8 mouse cellular contexts compared by ENCODE assay signal in the genomic region with DNA sequence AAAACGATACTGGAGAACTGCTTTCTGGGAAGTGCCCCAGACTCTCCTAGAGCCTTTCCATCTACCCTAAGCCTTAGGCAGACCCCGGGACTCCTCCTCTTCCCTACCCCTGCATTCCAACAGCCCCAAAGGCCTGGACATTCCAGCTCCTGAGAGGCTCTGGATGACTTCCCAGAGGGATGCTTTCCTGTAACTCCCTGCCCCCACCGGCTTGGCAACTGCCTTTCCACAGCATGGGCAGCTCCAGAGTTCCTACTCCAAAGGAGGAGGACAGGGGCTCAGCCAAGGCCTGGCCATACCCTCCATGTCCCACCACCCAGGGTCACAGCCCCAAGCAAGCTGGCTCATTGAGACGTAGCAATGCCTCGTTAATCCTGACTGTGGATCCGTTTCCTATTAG. TPM values are rescaled to one million over a fixed set of nuclear protein-coding genes. Genes with fewer than 3 reads are reported as not detected.
DNase-seq lines count a peak whose midpoint lies in the region; ATAC-seq lines count a peak whose summit lies in the region.

No protein-coding gene starts in this region.

- peak; percentile 68 to 69 for DNase-seq in cerebellum, postnatal 14 days
- no peak for DNase-seq in cerebellum, adult 11 months
- no peak for DNase-seq in neural tube, embryonic 10.5 days (ENCODE audit: extremely low spot score, low spot score)
- DNase-seq in kidney, adult 11 months = peak; percentile 81
- peak; percentile 83 for DNase-seq in lung, postnatal 25 days (ENCODE audit: low spot score)
- no peak for DNase-seq in embryo, embryonic 11 days
- DNase-seq in thymus, postnatal 25 days = no peak

- peaks cover 58% of the 10 kb centered on the region for H3K4me1 ChIP-seq in neural tube, embryonic 15.5 days

- no peaks in the 10 kb centered on the region for H3K9me3 ChIP-seq in neural tube, embryonic 15.5 days (replicated peaks)

- H3K9ac ChIP-seq in neural tube, embryonic 15.5 days (replicated peaks) = no peak overlapping the region

- peaks cover 35% of the 10 kb centered on the region for H3K36me3 ChIP-seq in neural tube, embryonic 15.5 days

- 0 out of 2 replicates have a peak overlapping the region, but pooled peaks have one; percentile 2 for H3K27ac ChIP-seq in neural tube, embryonic 15.5 days (replicated peaks)

- H3K27me3 ChIP-seq in neural tube, embryonic 15.5 days (replicated peaks) = no peaks in the 10 kb centered on the region

- no peak overlapping the region for H3K4me2 ChIP-seq in neural tube, embryonic 15.5 days

- 64% methylated on average over 6 of the region's 6 CpGs for WGBS in neural tube, embryonic 15.5 days

- H3K4me3 ChIP-seq in neural tube, embryonic 15.5 days (replicated peaks) = no peak overlapping the region

- no peak for ATAC-seq in neural tube, embryonic 15.5 days (ENCODE audit: low FRiP score)

RNA-seq across cellular contexts. Expression of gene Ptprf, which starts 21.2 kb away (rescaled TPM):
- 62.9 and 68.5 TPM in 2 replicates for polyA plus RNA-seq in neural tube, embryonic 15.5 days (2015; fragmentation: Nextera tagmentation; extraction: Ambion mirVana)

Comparison
In these comparisons a context has a peak if more than half of its experiments do, and no peak if none do; other contexts are left out.
1. DNase-seq: peak in cerebellum, postnatal 14 days (2 of 2), kidney, adult 11 months (single experiment) and lung, postnatal 25 days (single experiment); none in cerebellum, adult 11 months (single experiment), neural tube, embryonic 10.5 days (single experiment), embryo, embryonic 11 days (single experiment) and thymus, postnatal 25 days (single experiment).